13 mouse cellular contexts compared by ENCODE assay signal in genomic region chr14:20698515-20698914, GRCm38 (mm10). TPM values are rescaled to one million over a fixed set of nuclear protein-coding genes. Genes with fewer than 3 reads are reported as not detected.
DNase-seq lines count a peak whose midpoint lies in the region; ATAC-seq and TF ChIP-seq lines count a peak whose summit lies in the region.
"Had no signal": no experiment of that assay in that cellular context is flagged by ENCODE, and none has a peak within 500 bp of the region (broad histone marks: within the 10 kb centered on the region; RNA-seq: fewer than 3 reads in every experiment).

No protein-coding gene starts in this region.

- no peaks in the 10 kb centered on the region for H3K9me3 ChIP-seq in kidney, embryonic 15.5 days (replicated peaks)
- no peaks in the 10 kb centered on the region for H3K9me3 ChIP-seq in kidney, embryonic 16.5 days (ENCODE audit: low read length)
- no peaks in the 10 kb centered on the region for H3K9me3 ChIP-seq in MEL (replicated peaks; ENCODE audit: insufficient read depth, low read length)
- no peaks in the 10 kb centered on the region for H3K9me3 ChIP-seq in liver, embryonic 14.5 days (ENCODE audit: control insufficient read depth, low read length)

- no peak overlapping the region for H3K27ac ChIP-seq in kidney, embryonic 15.5 days
- H3K27ac ChIP-seq in kidney, embryonic 16.5 days (ENCODE audit: low read length) = no peak overlapping the region
- H3K27ac ChIP-seq in MEL (ENCODE audit: control insufficient read depth, low read depth, low read length) = peak overlapping the region; percentile 69
- no peak overlapping the region for H3K27ac ChIP-seq in liver, embryonic 14.5 days

- ATAC-seq in kidney, embryonic 15.5 days (replicated peaks; ENCODE audit: low FRiP score) = no peak
- no peak for ATAC-seq in kidney, embryonic 16.5 days (ENCODE audit: low FRiP score, low TSS enrichment)
- ATAC-seq in liver, embryonic 14.5 days (ENCODE audit: insufficient read depth) = no peak

- TF ChIP-seq POLR2A in MEL (IDR thresholded peaks at IDR 0.05; ENCODE audit: control insufficient read depth in 1 of 2, insufficient read depth in 1 of 2, low read depth in 1 of 2, low read length in 2 of 2, poor library complexity in 1 of 2) = no peak

- H3K9ac ChIP-seq in kidney, embryonic 15.5 days = no peak overlapping the region
- H3K9ac ChIP-seq in kidney, embryonic 16.5 days (replicated peaks; ENCODE audit: low read length) = no peak overlapping the region
- no peak overlapping the region for H3K9ac ChIP-seq in MEL (ENCODE audit: control insufficient read depth, low read depth, low read length, poor library complexity, severe bottlenecking)
- peak overlapping the region; percentile 36; the same call in 1 of the 2 replicates for H3K9ac ChIP-seq in liver, embryonic 14.5 days (replicated peaks)

- WGBS in kidney, embryonic 15.5 days = 83% methylated on average over 2 of the region's 2 CpGs
- 81% methylated on average over 2 of the region's 2 CpGs for WGBS in kidney, embryonic 16.5 days
- WGBS in liver, embryonic 14.5 days (ENCODE audit: insufficient replicate concordance) = 36% methylated on average over 2 of the region's 2 CpGs

- DNase-seq in A20 (ENCODE audit: low read depth, low spot score) (peak; percentile 11), MEL (ENCODE audit: low read depth, low spot score) (peak; percentile 86)
- no peak for DNase-seq in liver, embryonic 14.5 days (ENCODE audit: low read depth in 3 of 3, low spot score in 3 of 3)
- no peak for DNase-seq in embryo, embryonic 11 days
- DNase-seq in Muller cell, postnatal 12 days (ENCODE audit: inconsistent ontology term) = no peak
- DNase-seq: cerebellum, adult 2 months; heart, adult 11 months; kidney, adult 9 months; right cerebral cortex, postnatal 25 days had no signal

- peak; percentile 86 to 87 for TF ChIP-seq EP300 in MEL (IDR thresholded peaks at IDR 0.05; ENCODE audit: low read depth in 1 of 2, low read length in 2 of 2)
- no peak for TF ChIP-seq EP300 in liver, embryonic 14.5 days (IDR thresholded peaks at IDR 0.05; ENCODE audit: low read depth)

- no peaks in the 10 kb centered on the region for H3K27me3 ChIP-seq in kidney, embryonic 15.5 days
- no peaks in the 10 kb centered on the region for H3K27me3 ChIP-seq in kidney, embryonic 16.5 days (ENCODE audit: insufficient read depth, low read length)
- no peaks in the 10 kb centered on the region for H3K27me3 ChIP-seq in MEL (ENCODE audit: control insufficient read depth in 1 of 2, insufficient read depth in 2 of 2, low read length in 2 of 2)
- no peaks in the 10 kb centered on the region for H3K27me3 ChIP-seq in liver, embryonic 14.5 days (ENCODE audit: control insufficient read depth, insufficient read depth, low read length)

- H3K4me3 ChIP-seq in kidney, embryonic 15.5 days (replicated peaks) = 0 out of 2 replicates have a peak overlapping the region, but pooled peaks have one; percentile 1
- no peak overlapping the region for H3K4me3 ChIP-seq in kidney, embryonic 16.5 days (ENCODE audit: low read length)
- no peak overlapping the region for H3K4me3 ChIP-seq in MEL (ENCODE audit: control insufficient read depth in 1 of 2, insufficient read depth in 1 of 2, low read depth in 2 of 2, low read length in 2 of 2)
- H3K4me3 ChIP-seq in liver, embryonic 14.5 days (ENCODE audit: insufficient read depth in 1 of 2, low read depth in 2 of 2, low read length in 2 of 2) = no peak overlapping the region

- peak overlapping the region; percentile 78 for H3K4me2 ChIP-seq in kidney, embryonic 15.5 days
- H3K4me2 ChIP-seq in kidney, embryonic 16.5 days (replicated peaks; ENCODE audit: low read depth, low read length) = no peak overlapping the region
- peak overlapping the region; percentile 21 for H3K4me2 ChIP-seq in liver, embryonic 14.5 days (ENCODE audit: low read depth)

- H3K36me3 ChIP-seq in kidney, embryonic 15.5 days = peaks cover 36% of the 10 kb centered on the region
- H3K36me3 ChIP-seq in kidney, embryonic 16.5 days (ENCODE audit: insufficient read depth, low read length) = peaks cover 10% of the 10 kb centered on the region
- H3K36me3 ChIP-seq in MEL (ENCODE audit: control insufficient read depth in 1 of 2, insufficient read depth in 2 of 2, low read length in 2 of 2) = peaks cover 11 to 48% of the 10 kb centered on the region in 2 experiments
- peaks cover 17% of the 10 kb centered on the region for H3K36me3 ChIP-seq in liver, embryonic 14.5 days (replicated peaks; ENCODE audit: control insufficient read depth, insufficient read depth, low read depth)

- peaks cover 71% of the 10 kb centered on the region for H3K4me1 ChIP-seq in kidney, embryonic 15.5 days
- peaks cover 61% of the 10 kb centered on the region for H3K4me1 ChIP-seq in kidney, embryonic 16.5 days (ENCODE audit: insufficient read depth, low read length)
- H3K4me1 ChIP-seq in MEL (ENCODE audit: control insufficient read depth in 1 of 2, insufficient read depth in 2 of 2, low read length in 2 of 2) = peaks cover 20 to 26% of the 10 kb centered on the region in 2 experiments
- H3K4me1 ChIP-seq in liver, embryonic 14.5 days (replicated peaks; ENCODE audit: control insufficient read depth in 2 of 2, insufficient read depth in 2 of 2, low read length in 1 of 2) = peaks cover 29 to 35% of the 10 kb centered on the region in 2 experiments

- no peak for TF ChIP-seq RAD21 in MEL (IDR thresholded peaks at IDR 0.05; ENCODE audit: low read depth, low read length)

- H3K79me2 ChIP-seq in MEL (ENCODE audit: control insufficient read depth, insufficient read depth, low read length, poor library complexity) = peaks cover 54% of the 10 kb centered on the region

- no peak for TF ChIP-seq CTCF in MEL (IDR thresholded peaks at IDR 0.05 in 2 of 3, conservative IDR thresholded peaks at IDR 0.05 in 1 of 3; ENCODE audit: control insufficient read depth in 1 of 3, insufficient read depth in 1 of 3, low read depth in 2 of 3, low read length in 3 of 3, poor library complexity in 1 of 3, severe bottlenecking in 1 of 3)
- no peak for TF ChIP-seq CTCF in liver, embryonic 14.5 days (IDR thresholded peaks at IDR 0.05; ENCODE audit: low read depth)

TF ChIP-seq in MEL, 35 proteins besides CTCF, POLR2A, EP300 and RAD21 (continues in another document):
- TF ChIP-seq CHD2 (IDR thresholded peaks at IDR 0.05; ENCODE audit: low read length) (no peak), MYB (IDR thresholded peaks at IDR 0.05; ENCODE audit: low read depth, low read length) (0 out of 2 replicates have a peak, but pooled peaks have one; percentile 19), MAFK (IDR thresholded peaks at IDR 0.05; ENCODE audit: borderline replicate concordance, low read depth, low read length) (peak; percentile 26; the same call in 1 of the 2 replicates), TBP (IDR thresholded peaks at IDR 0.05; ENCODE audit: low read depth, low read length) (0 out of 2 replicates have a peak, but pooled peaks have one; percentile 21), MAX (IDR thresholded peaks at IDR 0.05; ENCODE audit: low read length) (peak; percentile 63; the same call in 1 of the 2 replicates)

RNA-seq across cellular contexts. Expression of gene Fut11, which starts 3.7 kb away (rescaled TPM):
- 28.5 and 29.2 TPM in 2 replicates for polyA plus RNA-seq in kidney, embryonic 15.5 days (2015; fragmentation: Nextera tagmentation; extraction: Ambion mirVana)
- polyA plus RNA-seq in kidney, embryonic 16.5 days (2015; fragmentation: Nextera tagmentation; extraction: Ambion mirVana) = 28.2 and 28.5 TPM in 2 replicates
- 0.49 and 0.69 TPM in 2 replicates for total RNA-seq in MEL (2012; rRNA removed)
- 1 to 10 TPM in 1 of 2 experiments, not detected in 1; 1.8 TPM for polyA plus RNA-seq in MEL (2012; ENCODE audit: insufficient read depth in 1 of 2, insufficient read length in 2 of 2, low read depth in 1 of 2, low replicate concordance in 2 of 2, missing spikeins in 1 of 2)
- polyA plus RNA-seq in liver, embryonic 14.5 days (2012; rRNA removed) = 2.8 and 3.3 TPM in 2 replicates
- 4.3 and 5.7 TPM in 2 replicates for polyA plus RNA-seq in liver, embryonic 14.5 days (2014; fragmentation: Nextera tagmentation; extraction: Ambion mirVana)

RNA-seq across cellular contexts. Expression of gene Chchd1, which starts 4.3 kb away (rescaled TPM):
- polyA plus RNA-seq in kidney, embryonic 15.5 days (2015; fragmentation: Nextera tagmentation; extraction: Ambion mirVana) = 201 and 215 TPM in 2 replicates
- polyA plus RNA-seq in kidney, embryonic 16.5 days (2015; fragmentation: Nextera tagmentation; extraction: Ambion mirVana) = 161 and 171 TPM in 2 replicates
- 154 and 164 TPM in 2 replicates for total RNA-seq in MEL (2012; rRNA removed)
- polyA plus RNA-seq in MEL (2012; ENCODE audit: insufficient read depth in 1 of 2, insufficient read length in 2 of 2, low read depth in 1 of 2, low replicate concordance in 2 of 2, missing spikeins in 1 of 2) = 100 to 1,000 TPM in 1 of 2 experiments, not detected in 1; 136 TPM
- polyA plus RNA-seq in liver, embryonic 14.5 days (2012; rRNA removed) = 49.6 and 58.8 TPM in 2 replicates
- polyA plus RNA-seq in liver, embryonic 14.5 days (2014; fragmentation: Nextera tagmentation; extraction: Ambion mirVana) = 127 and 138 TPM in 2 replicates

RNA-seq across cellular contexts. Expression of gene Zswim8, which starts 8.8 kb away (rescaled TPM):
- polyA plus RNA-seq in kidney, embryonic 15.5 days (2015; fragmentation: Nextera tagmentation; extraction: Ambion mirVana) = 28.7 and 30.6 TPM in 2 replicates
- polyA plus RNA-seq in kidney, embryonic 16.5 days (2015; fragmentation: Nextera tagmentation; extraction: Ambion mirVana) = 28.3 and 33.6 TPM in 2 replicates
- total RNA-seq in MEL (2012; rRNA removed) = 14.2 and 16.5 TPM in 2 replicates
- 10 to 100 TPM in 1 of 2 experiments, not detected in 1; 35.5 TPM for polyA plus RNA-seq in MEL (2012; ENCODE audit: insufficient read depth in 1 of 2, insufficient read length in 2 of 2, low read depth in 1 of 2, low replicate concordance in 2 of 2, missing spikeins in 1 of 2)
- 16.8 and 20.8 TPM in 2 replicates for polyA plus RNA-seq in liver, embryonic 14.5 days (2012; rRNA removed)
- polyA plus RNA-seq in liver, embryonic 14.5 days (2014; fragmentation: Nextera tagmentation; extraction: Ambion mirVana) = 3.1 and 4.0 TPM in 2 replicates

RNA-seq across cellular contexts. Expression of gene Sec24c, which starts 24.4 kb away (rescaled TPM):
- polyA plus RNA-seq in kidney, embryonic 15.5 days (2015; fragmentation: Nextera tagmentation; extraction: Ambion mirVana) = 98.3 and 106 TPM in 2 replicates
- polyA plus RNA-seq in kidney, embryonic 16.5 days (2015; fragmentation: Nextera tagmentation; extraction: Ambion mirVana) = 113 and 120 TPM in 2 replicates
- 68.5 and 83.9 TPM in 2 replicates for total RNA-seq in MEL (2012; rRNA removed)
- 100 to 1,000 TPM; 121 to 263 TPM for polyA plus RNA-seq in MEL (2012; ENCODE audit: insufficient read depth in 1 of 2, insufficient read length in 2 of 2, low read depth in 1 of 2, low replicate concordance in 2 of 2, missing spikeins in 1 of 2)
- polyA plus RNA-seq in liver, embryonic 14.5 days (2012; rRNA removed) = 36.4 and 37.1 TPM in 2 replicates
- polyA plus RNA-seq in liver, embryonic 14.5 days (2014; fragmentation: Nextera tagmentation; extraction: Ambion mirVana) = 28.4 and 33.8 TPM in 2 replicates

RNA-seq across cellular contexts. Expression of gene Synpo2l, which starts 30.4 kb away (rescaled TPM):
- polyA plus RNA-seq in kidney, embryonic 15.5 days (2015; fragmentation: Nextera tagmentation; extraction: Ambion mirVana) = 2.2 and 3.3 TPM in 2 replicates
- polyA plus RNA-seq in kidney, embryonic 16.5 days (2015; fragmentation: Nextera tagmentation; extraction: Ambion mirVana) = 0.92 and 1.2 TPM in 2 replicates
- total RNA-seq in MEL (2012; rRNA removed) = 0.04 TPM in 1 of 2 replicates, not detected in the other
- polyA plus RNA-seq in MEL (2012; ENCODE audit: insufficient read depth in 1 of 2, insufficient read length in 2 of 2, low read depth in 1 of 2, low replicate concordance in 2 of 2, missing spikeins in 1 of 2) = under 1 TPM in 1 of 2 experiments, not detected in 1; 0.06 TPM
- 0.02 TPM in 2 replicates for polyA plus RNA-seq in liver, embryonic 14.5 days (2012; rRNA removed)
- 0.09 TPM in 1 of 2 replicates, not detected in the other for polyA plus RNA-seq in liver, embryonic 14.5 days (2014; fragmentation: Nextera tagmentation; extraction: Ambion mirVana)
- total RNA-seq: hematopoietic stem cell, adult 5-6 weeks; neutrophil, adult 5-6 weeks had no signal

Comparison
In these comparisons a context has a peak if more than half of its experiments do, and no peak if none do; other contexts are left out.
1. DNase-seq: peak in A20 (single experiment) and MEL (single experiment); none in liver, embryonic 14.5 days (0 of 3), embryo, embryonic 11 days (single experiment) and Muller cell, postnatal 12 days (single experiment).